Mouse (Mus musculus) frontal cortex, adult 2 months (tissue): ENCODE results near the gene Pak4. TPM values are rescaled to one million over a fixed set of nuclear protein-coding genes. Genes with fewer than 3 reads are reported as not detected.
A peak's percentile ranks its signal among the peaks of the same experiment; 100 is the strongest.
"Not testable (repeated sequence)": the region's sequence is repeated elsewhere in the genome, so short reads cannot be mapped to it uniquely, and the experiment has no call there.

ENCODE experiments used
- DNase-seq, 2 experiments: peaks; one replicate each; pipeline ENCODE4 v3.0.0; 2022; ENCODE audit warnings: low spot score in 1 of 2; ENCODE audit errors: extremely low spot score in 1 of 2
- polyA plus RNA-seq: library from polyadenylated mRNA; depleted of rRNA; stranded (reverse); fragments of >200 nt; gene quantifications from 2 replicates; pipeline ENCODE4 v1.2.3, GENCODE M21; 2012

Gene Pak4
- polyA plus RNA-seq, 1 experiment: 8.7 TPM

GRCm38 (mm10) chr7:28568253-28568652 lies 29.7 kb downstream of the Pak4 start:
- peak in 1 of 2 experiments; percentile 85 for DNase-seq

- no peak for DNase-seq
Observed at GRCm38 (mm10) chr7:28567539-28567938, 30.4 kb downstream of the Pak4 start.

GRCm38 (mm10) chr7:28565407-28565806 lies 32.6 kb downstream of the Pak4 start:
- DNase-seq: no peak

GRCm38 (mm10) chr7:28562951-28563350 lies 35.0 kb downstream of the Pak4 start:
- DNase-seq: no peak

DNA sequence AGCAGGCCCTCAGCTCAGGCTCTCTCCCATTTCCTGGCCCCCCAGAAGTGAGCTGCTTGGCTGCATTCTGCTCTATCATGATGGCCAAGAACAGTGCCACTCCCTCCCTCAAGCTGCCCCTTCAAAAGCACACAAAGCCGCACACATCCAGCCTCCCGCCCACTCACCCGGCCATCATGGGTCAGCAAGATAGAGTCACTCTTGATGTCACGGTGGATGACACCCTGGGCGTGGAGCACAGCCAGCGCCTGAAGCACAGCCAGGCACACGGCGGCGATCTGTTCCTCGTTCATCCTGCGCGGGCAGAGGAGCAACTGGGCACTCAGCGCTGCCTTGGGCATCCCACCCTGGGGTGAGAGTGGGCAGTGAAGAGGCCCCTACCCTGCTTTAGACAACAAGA lies 35.6 kb downstream of the Pak4 start:
- DNase-seq: no peak

GRCm38 (mm10) chr7:28561967-28562366 lies 36.0 kb downstream of the Pak4 start:
- DNase-seq: no peak

- DNase-seq: no peak
Observed at GRCm38 (mm10) chr7:28560856-28561255, 37.1 kb downstream of the Pak4 start.

GRCm38 (mm10) chr7:28558486-28558885 lies 39.5 kb downstream of the Pak4 start:
- no peak for DNase-seq

GRCm38 (mm10) chr7:28557708-28558107 lies 40.3 kb downstream of the Pak4 start:
- DNase-seq: no peak

DNA sequence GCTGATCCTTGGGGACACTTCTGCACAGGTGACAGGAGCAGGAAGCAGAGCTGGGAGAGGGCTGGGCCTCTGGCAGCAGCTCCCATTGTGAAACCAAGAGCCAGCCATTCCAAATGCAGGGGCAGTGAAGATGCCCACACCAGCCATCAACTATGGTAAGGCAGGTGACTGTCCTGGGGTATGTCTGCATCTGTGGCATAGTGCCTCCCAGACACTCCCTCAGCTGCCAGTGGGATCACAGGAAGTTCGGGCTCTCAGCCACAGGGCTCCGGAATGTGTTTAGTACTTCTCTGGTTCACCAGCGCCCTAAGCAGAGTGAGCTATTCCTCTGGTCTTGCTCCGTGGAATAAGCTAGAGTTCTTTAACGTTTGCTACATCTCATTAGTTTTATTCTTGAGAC lies 40.9 kb downstream of the Pak4 start:
- no peak for DNase-seq

DNA sequence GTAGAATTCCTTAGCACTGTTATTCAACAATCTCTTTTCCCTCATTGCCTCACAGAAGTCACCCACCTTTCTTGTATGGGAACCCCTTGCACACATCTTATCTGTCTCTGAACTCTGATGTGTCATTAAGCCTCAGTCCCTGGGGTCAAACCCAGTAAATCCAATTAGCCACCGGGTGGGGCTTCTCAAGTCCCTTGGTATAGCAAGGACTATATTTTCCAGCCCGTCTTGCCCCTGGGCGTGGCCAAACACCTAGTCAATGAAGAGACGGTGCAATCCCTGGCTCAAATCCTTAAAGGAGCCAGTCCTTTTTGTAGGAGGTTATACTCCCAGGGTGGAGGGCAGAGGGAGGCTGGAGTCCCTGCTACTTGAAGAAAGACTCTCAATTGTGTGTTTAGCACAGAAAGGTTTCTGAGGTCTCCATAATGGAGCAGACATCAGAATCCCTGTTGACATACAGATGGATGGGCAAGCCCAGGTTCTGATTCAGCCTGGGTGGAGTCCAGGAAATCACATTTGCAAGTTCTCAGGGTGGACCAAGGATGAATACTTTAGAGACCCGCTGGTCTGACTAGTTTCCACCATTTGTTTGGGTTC lies 41.9 kb downstream of the Pak4 start:
- DNase-seq: no peak

DNA sequence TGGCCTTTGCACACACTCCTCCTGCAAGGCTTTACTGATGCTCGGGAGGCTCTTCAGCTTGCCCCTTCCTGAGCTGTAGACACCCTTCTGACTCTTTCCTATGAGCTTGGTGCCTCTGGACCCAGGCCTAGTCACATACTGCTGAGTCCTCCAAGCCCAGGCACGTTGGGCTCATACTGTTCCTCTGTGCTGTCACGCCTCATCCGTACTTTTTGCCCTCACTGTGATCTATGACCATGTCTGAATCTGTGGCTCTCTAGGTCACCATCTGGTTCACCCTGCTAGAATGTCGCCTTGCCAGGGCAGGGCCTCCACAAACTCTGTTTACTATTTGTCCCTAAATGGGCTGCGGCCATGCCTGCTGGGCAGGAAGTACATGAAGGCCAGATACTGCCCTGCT lies 44.9 kb downstream of the Pak4 start:
- DNase-seq: no peak

- no peak for DNase-seq
Observed at GRCm38 (mm10) chr7:28547628-28548027, 50.4 kb downstream of the Pak4 start.

GRCm38 (mm10) chr7:28547154-28547553 lies 50.8 kb downstream of the Pak4 start, which contains the start of gene Nccrp1:
Nccrp1 (minus strand) TSS chr7:28547254.
- DNase-seq: no peak

- DNase-seq: no peak
Observed at GRCm38 (mm10) chr7:28546649-28547048, 51.3 kb downstream of the Pak4 start.

DNA sequence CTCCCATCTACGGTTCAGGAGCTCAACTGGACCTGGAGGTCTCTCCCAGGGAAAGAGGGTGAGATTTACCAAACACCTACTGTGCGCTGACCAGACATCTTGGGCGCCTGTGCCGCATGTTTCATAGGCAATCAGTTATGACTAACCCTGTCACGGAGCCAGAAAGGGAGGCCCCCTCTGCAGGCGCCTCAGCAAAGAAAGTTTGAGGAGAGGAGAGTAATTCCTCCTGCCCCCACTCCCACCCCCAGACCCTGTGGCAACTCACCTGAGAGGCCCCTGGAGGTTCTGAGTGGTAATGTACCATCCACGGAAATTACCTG lies 52.1 kb downstream of the Pak4 start:
- DNase-seq: no peak

- DNase-seq: no peak
Observed at GRCm38 (mm10) chr7:28545048-28545890, 52.7 kb downstream of the Pak4 start.

DNA sequence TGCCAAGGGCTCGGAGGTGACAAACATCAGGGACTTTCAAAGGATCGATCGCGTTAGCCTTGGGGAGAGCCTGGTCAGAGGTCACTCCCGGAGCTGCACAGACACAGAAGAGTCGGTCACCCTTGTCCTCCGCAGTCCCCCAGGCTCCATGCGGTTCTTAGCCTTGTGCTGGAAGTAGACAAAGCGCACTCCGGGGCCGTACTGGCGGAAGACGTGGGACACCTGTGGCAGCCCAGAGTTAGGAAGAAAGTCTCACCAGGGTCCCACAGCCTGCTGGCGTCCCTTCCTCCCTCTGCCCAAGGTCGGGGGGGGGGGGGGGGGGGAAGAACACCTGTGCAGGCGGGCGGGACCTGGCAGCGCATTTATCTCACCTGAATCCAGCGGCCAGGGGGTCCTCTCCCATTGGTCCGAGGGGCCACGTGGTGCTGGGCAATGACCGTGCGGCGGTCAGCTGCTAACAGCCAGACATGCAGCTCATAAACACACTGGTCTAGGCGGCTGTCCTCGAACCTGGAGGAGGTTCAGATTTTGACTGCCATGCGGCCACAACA lies 53.9 kb downstream of the Pak4 start:
- DNase-seq: no peak

GRCm38 (mm10) chr7:28540526-28540925 lies 57.5 kb downstream of the Pak4 start, which contains the start of gene Sycn:
Sycn (plus strand) TSS chr7:28540885.
- DNase-seq: no peak

- not testable (repeated sequence) for DNase-seq
Observed at GRCm38 (mm10) chr7:28538886-28539285, 59.1 kb downstream of the Pak4 start.

- no peak for DNase-seq
Observed at GRCm38 (mm10) chr7:28532005-28532404, 66.0 kb downstream of the Pak4 start.
